Mouse (Mus musculus) MEL (cell line): ENCODE measurements around the gene Pard6a. TPM values are rescaled to one million over a fixed set of nuclear protein-coding genes. Genes with fewer than 3 reads are reported as not detected.

ENCODE experiments used
- DNase-seq: peaks from one replicate; pipeline ENCODE4 v3.0.0; 2011; ENCODE audit warnings: low read depth, low spot score
- H3K27ac ChIP-seq: 2 replicates; pipeline ENCODE4 v1.5.1; 2012; ENCODE audit warnings: low read depth, mild to moderate bottlenecking, control low read depth, low read length, moderate library complexity; ENCODE audit not compliant: control insufficient read depth
- H3K27me3 ChIP-seq, 2 experiments: fragments of 150-350 bp in 1 of 2; sonication (generic) in 1 of 2; 2 replicates each; pipeline ENCODE4 v1.6.1; 2012; ENCODE audit warnings: low read length in 2 of 2, mild to moderate bottlenecking in 2 of 2, improper control_type of control experiment in 1 of 2, moderate library complexity in 1 of 2; ENCODE audit not compliant: insufficient read depth in 2 of 2, control insufficient read depth in 1 of 2
- H3K36me3 ChIP-seq, 2 experiments: 2 replicates each; pipeline ENCODE4 v1.6.1; 2012 to 2014; ENCODE audit warnings: low read length in 2 of 2, improper control_type of control experiment in 1 of 2, inconsistent platforms in 1 of 2, mild to moderate bottlenecking in 1 of 2; ENCODE audit not compliant: insufficient read depth in 2 of 2, control insufficient read depth in 1 of 2
- H3K4me1 ChIP-seq, 2 experiments: fragments of 150-350 bp in 1 of 2; sonication (generic) in 1 of 2; 2 replicates each; pipeline ENCODE4 v1.6.1; 2012; ENCODE audit warnings: low read length in 2 of 2, improper control_type of control experiment in 1 of 2, mild to moderate bottlenecking in 1 of 2; ENCODE audit not compliant: insufficient read depth in 2 of 2, control insufficient read depth in 1 of 2
- H3K4me3 ChIP-seq, 2 experiments: fragments of 150-350 bp in 1 of 2; sonication (generic) in 1 of 2; 2 replicates each; pipeline ENCODE4 v1.5.1; 2012; ENCODE audit warnings: low read depth in 2 of 2, low read length in 2 of 2, mild to moderate bottlenecking in 2 of 2, moderate library complexity in 2 of 2, control low read depth in 1 of 2, improper control_type of control experiment in 1 of 2; ENCODE audit not compliant: control insufficient read depth in 1 of 2, insufficient read depth in 1 of 2
- H3K79me2 ChIP-seq: 2 replicates; pipeline ENCODE4 v1.6.1; 2012; ENCODE audit warnings: mild to moderate bottlenecking, low read length, moderate library complexity; ENCODE audit not compliant: control insufficient read depth, poor library complexity, insufficient read depth
- H3K9ac ChIP-seq: 2 replicates; pipeline ENCODE4 v1.6.1; 2012; ENCODE audit warnings: low read depth, mild to moderate bottlenecking, control low read depth, low read length, moderate library complexity; ENCODE audit not compliant: control insufficient read depth, poor library complexity, severe bottlenecking
- H3K9me3 ChIP-seq: fragments of 150-350 bp; sonication (generic); replicated peaks from 2 replicates; pipeline ENCODE4 v1.6.1; 2012; ENCODE audit warnings: mild to moderate bottlenecking, low read length, improper control_type of control experiment, moderate library complexity; ENCODE audit not compliant: insufficient read depth
- CHD2 ChIP-seq: IDR thresholded peaks from 2 replicates; pipeline ENCODE4 v1.6.1; 2011; ENCODE audit warnings: low read length, improper control_type of control experiment
- CTCF ChIP-seq, 3 experiments: IDR thresholded peaks in 2 of 3; conservative IDR thresholded peaks in 1 of 3; 2 replicates each; pipeline ENCODE4 v1.5.1; 2011 to 2012; ENCODE audit warnings: low read length in 3 of 3, low read depth in 2 of 3, mild to moderate bottlenecking in 2 of 3, improper control_type of control experiment in 1 of 3, inconsistent platforms in 1 of 3, mixed read lengths in 1 of 3, moderate library complexity in 1 of 3; ENCODE audit not compliant: control insufficient read depth in 1 of 3, insufficient read depth in 1 of 3, poor library complexity in 1 of 3, severe bottlenecking in 1 of 3
- GABPA ChIP-seq: IDR thresholded peaks from 2 replicates; pipeline ENCODE4 v1.6.1; 2012; ENCODE audit warnings: low read depth, mild to moderate bottlenecking, inconsistent platforms, low read length, improper control_type of control experiment, moderate library complexity
- GATA1 ChIP-seq: IDR thresholded peaks from 2 replicates; pipeline ENCODE4 v1.6.1; 2011; ENCODE audit warnings: low read depth, low read length, improper control_type of control experiment
- JUND ChIP-seq: IDR thresholded peaks from 2 replicates; pipeline ENCODE4 v1.6.1; 2011; ENCODE audit warnings: low read depth, mild to moderate bottlenecking, improper control_type of control experiment, low read length
- KAT2A ChIP-seq: conservative IDR thresholded peaks from 2 replicates; pipeline ENCODE4 v1.6.1; 2012; ENCODE audit warnings: low read depth, low read length, improper control_type of control experiment, inconsistent platforms
- MXI1 ChIP-seq: IDR thresholded peaks from 2 replicates; pipeline ENCODE4 v1.6.1; 2011; ENCODE audit warnings: mild to moderate bottlenecking, low read depth, low read length, improper control_type of control experiment
- NELFE ChIP-seq: IDR thresholded peaks from 2 replicates; pipeline ENCODE4 v1.6.1; 2011; ENCODE audit warnings: low read depth, low read length, improper control_type of control experiment
- NRF1 ChIP-seq: IDR thresholded peaks from 2 replicates; pipeline ENCODE4 v1.6.1; 2014; ENCODE audit warnings: low read depth, mild to moderate bottlenecking, inconsistent platforms, low read length, improper control_type of control experiment, moderate library complexity; ENCODE audit not compliant: poor library complexity, insufficient read depth, severe bottlenecking
- POLR2A ChIP-seq, 2 experiments: IDR thresholded peaks; 2 replicates each; pipeline ENCODE4 v1.6.1; 2011 to 2012; ENCODE audit warnings: low read length in 2 of 2, mild to moderate bottlenecking in 2 of 2, control low read depth in 1 of 2, improper control_type of control experiment in 1 of 2, low read depth in 1 of 2, moderate library complexity in 1 of 2; ENCODE audit not compliant: control insufficient read depth in 1 of 2, insufficient read depth in 1 of 2, poor library complexity in 1 of 2
- RCOR1 ChIP-seq: IDR thresholded peaks from 2 replicates; pipeline ENCODE4 v1.6.1; 2012; ENCODE audit warnings: low read depth, mild to moderate bottlenecking, inconsistent platforms, low read length, improper control_type of control experiment
- SIN3A ChIP-seq: IDR thresholded peaks from 2 replicates; pipeline ENCODE4 v1.6.1; 2012; ENCODE audit warnings: low read length, improper control_type of control experiment, inconsistent platforms
- TCF12 ChIP-seq: IDR thresholded peaks from 2 replicates; pipeline ENCODE4 v1.6.1; 2014; ENCODE audit warnings: low read depth, mild to moderate bottlenecking, inconsistent platforms, low read length, improper control_type of control experiment, moderate library complexity
- UBTF ChIP-seq: IDR thresholded peaks from 2 replicates; pipeline ENCODE4 v1.6.1; 2012; ENCODE audit warnings: low read depth, mild to moderate bottlenecking, inconsistent platforms, low read length, improper control_type of control experiment, moderate library complexity, borderline replicate concordance; ENCODE audit not compliant: insufficient read depth
- USF1 ChIP-seq: IDR thresholded peaks from 2 replicates; pipeline ENCODE4 v1.6.1; 2014; ENCODE audit warnings: low read depth, mild to moderate bottlenecking, inconsistent platforms, low read length, improper control_type of control experiment, moderate library complexity
- USF2 ChIP-seq, 2 experiments: IDR thresholded peaks; 2 replicates each; pipeline ENCODE4 v1.6.1; 2011 to 2012; ENCODE audit warnings: improper control_type of control experiment in 2 of 2, low read length in 2 of 2, borderline replicate concordance in 1 of 2, inconsistent platforms in 1 of 2, low read depth in 1 of 2, mild to moderate bottlenecking in 1 of 2; ENCODE audit not compliant: insufficient read depth in 1 of 2
- ZMIZ1 ChIP-seq: IDR thresholded peaks from 2 replicates; pipeline ENCODE4 v1.6.1; 2012; ENCODE audit warnings: low read depth, mild to moderate bottlenecking, inconsistent platforms, low read length, improper control_type of control experiment, moderate library complexity
- polyA plus RNA-seq, 2 experiments: library from polyadenylated mRNA; stranded (reverse) in 1 of 2; unstranded in 1 of 2; fragments of >175 nt in 1 of 2; fragments of >200 nt in 1 of 2; gene quantifications; 2 replicates each; pipeline versions ENCODE4 v1.2.1 to v1.2.4; 2012; ENCODE audit warnings: low replicate concordance in 2 of 2, low read depth in 1 of 2; ENCODE audit not compliant: insufficient read length in 2 of 2, insufficient read depth in 1 of 2, missing spikeins in 1 of 2
- total RNA-seq: library from RNA; depleted of rRNA; stranded (reverse); fragments of 300-350 nt; gene quantifications from 2 replicates; pipeline ENCODE4 v1.2.3, GENCODE M21; 2012

Pard6a gene
- total and polyA plus RNA-seq, 3 experiments: 12.3 to 20.5 TPM; not detected in 1

DNA sequence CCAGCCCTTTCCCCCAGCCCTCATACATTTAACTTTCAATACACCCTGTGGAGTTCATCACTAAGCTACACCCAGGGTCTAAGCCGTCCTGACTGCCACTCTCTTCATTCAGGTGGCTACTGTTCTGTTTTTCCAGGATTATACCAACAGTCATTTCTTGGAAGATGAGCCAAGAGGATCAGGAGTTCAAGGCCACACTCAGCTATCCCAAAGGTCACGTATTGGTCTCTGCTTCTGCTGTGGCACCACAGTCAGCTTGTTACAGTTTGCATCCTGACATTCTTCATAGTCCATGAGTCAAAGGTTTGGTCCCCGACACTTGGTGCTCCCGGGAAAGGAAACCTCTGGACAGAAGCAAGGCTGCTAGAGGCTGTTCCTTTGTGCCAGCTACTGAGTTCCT, 18.7 kb downstream of the Pard6a start:
- no peak for DNase-seq
- H3K9me3 ChIP-seq: no peaks in the 10 kb centered on the region
- no peaks in the 10 kb centered on the region for H3K79me2 ChIP-seq
- H3K27ac ChIP-seq: no peak overlapping the region
- H3K4me1 ChIP-seq: no peaks in the 10 kb centered on the region; a peak in 2 of 4 replicates
- TF ChIP-seq NELFE (no peak), ZMIZ1 (no peak), RCOR1 (no peak), GATA1 (no peak), CTCF (IDR thresholded peaks at IDR 0.05 in 2 of 3, conservative IDR thresholded peaks at IDR 0.05 in 1 of 3; ENCODE audit: control insufficient read depth in 1 of 3, insufficient read depth in 1 of 3, low read depth in 2 of 3, low read length in 3 of 3, poor library complexity in 1 of 3, severe bottlenecking in 1 of 3) (no peak), KAT2A (no peak), USF2 (IDR thresholded peaks at IDR 0.05; ENCODE audit: borderline replicate concordance in 1 of 2, insufficient read depth in 1 of 2, low read depth in 1 of 2, low read length in 2 of 2) (no peak)
- no peaks in the 10 kb centered on the region for H3K27me3 ChIP-seq
- no peak overlapping the region for H3K4me3 ChIP-seq
- H3K9ac ChIP-seq: no peak overlapping the region
- 0 out of 4 replicates have a peak, but pooled peaks cover 0 to 2% of the 10 kb centered on the region in 2 experiments for H3K36me3 ChIP-seq

DNA sequence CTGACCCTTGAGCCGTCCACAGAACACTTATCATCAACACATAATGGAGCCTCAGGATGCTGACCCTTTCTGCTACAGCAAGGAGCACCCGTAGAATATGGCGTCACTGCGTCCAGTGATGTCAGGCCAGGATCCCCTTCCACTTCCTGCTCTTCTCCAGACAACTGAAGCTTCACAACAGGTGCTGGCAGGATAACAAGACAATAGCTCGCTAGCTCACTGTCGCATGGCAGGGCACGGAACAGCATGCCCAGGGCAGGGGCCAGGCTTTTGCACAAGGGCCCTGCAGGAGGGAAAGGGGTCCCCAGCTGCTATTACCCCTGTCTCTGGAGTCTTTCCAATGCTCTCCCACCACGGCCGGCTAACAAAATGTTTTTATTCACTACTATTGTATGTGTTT, 21.9 kb downstream of the Pard6a start:
- DNase-seq: no peak
- Histone ChIP-seq H3K9me3 (no peaks in the 10 kb centered on the region), H3K4me1 (no peaks in the 10 kb centered on the region), H3K79me2 (no peaks in the 10 kb centered on the region), H3K36me3 (no peaks in the 10 kb centered on the region), H3K9ac (no peak overlapping the region), H3K27ac (no peak overlapping the region), H3K27me3 (no peaks in the 10 kb centered on the region), H3K4me3 (no peak overlapping the region)
- TF ChIP-seq NRF1 (no peak), USF1 (no peak), GATA1 (no peak), GABPA (no peak), ZMIZ1 (no peak), CHD2 (no peak)

DNA sequence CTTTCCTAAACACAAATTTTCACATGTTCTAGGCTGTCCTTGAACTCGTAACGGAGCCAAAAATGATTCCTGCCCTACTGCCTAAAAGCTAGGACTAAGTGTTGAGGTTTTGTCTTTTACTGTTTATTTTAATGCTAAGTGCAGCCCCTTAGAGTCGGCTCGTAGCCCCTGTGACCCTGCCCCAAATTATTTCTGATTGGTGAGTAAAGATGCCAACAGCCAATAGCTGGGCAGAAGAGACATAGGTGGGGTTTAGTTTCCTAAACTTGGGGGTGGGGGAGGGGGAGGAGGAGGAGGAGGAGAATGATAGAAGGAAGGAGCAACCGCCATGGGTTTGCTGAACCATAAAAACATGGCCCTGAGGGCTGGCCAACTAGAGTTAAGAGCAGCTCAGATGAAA, 24.8 kb downstream of the Pard6a start:
- TF ChIP-seq MXI1: no peak
- no peak for TF ChIP-seq USF2 (IDR thresholded peaks at IDR 0.05; ENCODE audit: borderline replicate concordance in 1 of 2, insufficient read depth in 1 of 2, low read depth in 1 of 2, low read length in 2 of 2)
- no peak for TF ChIP-seq CTCF (IDR thresholded peaks at IDR 0.05 in 2 of 3, conservative IDR thresholded peaks at IDR 0.05 in 1 of 3; ENCODE audit: control insufficient read depth in 1 of 3, insufficient read depth in 1 of 3, low read depth in 2 of 3, low read length in 3 of 3, poor library complexity in 1 of 3, severe bottlenecking in 1 of 3)
- TF ChIP-seq TCF12: no peak
- no peak for TF ChIP-seq UBTF
- no peak for TF ChIP-seq JUND
- no peak for TF ChIP-seq POLR2A (IDR thresholded peaks at IDR 0.05; ENCODE audit: control insufficient read depth in 1 of 2, insufficient read depth in 1 of 2, low read depth in 1 of 2, low read length in 2 of 2, poor library complexity in 1 of 2)
- no peak for TF ChIP-seq SIN3A
- TF ChIP-seq, all 39 proteins: peak for 0
- Histone ChIP-seq H3K27ac (no peak overlapping the region), H3K4me1 (no peaks in the 10 kb centered on the region), H3K36me3 (no peaks in the 10 kb centered on the region), H3K4me3 (no peak overlapping the region), H3K9me3 (no peaks in the 10 kb centered on the region), H3K27me3 (no peaks in the 10 kb centered on the region), H3K79me2 (no peaks in the 10 kb centered on the region), H3K9ac (no peak overlapping the region)
- DNase-seq: no peak
